Mouse (Mus musculus): ENCODE results near the gene Spaca4. TPM values are rescaled to one million over a fixed set of nuclear protein-coding genes. Genes with fewer than 3 reads are reported as not detected.
A peak's percentile ranks its signal among the peaks of the same experiment; 100 is the strongest.

Spaca4 gene
- polyA plus RNA-seq, 1 experiment from 2014 or later = 0.86 TPM

DNA sequence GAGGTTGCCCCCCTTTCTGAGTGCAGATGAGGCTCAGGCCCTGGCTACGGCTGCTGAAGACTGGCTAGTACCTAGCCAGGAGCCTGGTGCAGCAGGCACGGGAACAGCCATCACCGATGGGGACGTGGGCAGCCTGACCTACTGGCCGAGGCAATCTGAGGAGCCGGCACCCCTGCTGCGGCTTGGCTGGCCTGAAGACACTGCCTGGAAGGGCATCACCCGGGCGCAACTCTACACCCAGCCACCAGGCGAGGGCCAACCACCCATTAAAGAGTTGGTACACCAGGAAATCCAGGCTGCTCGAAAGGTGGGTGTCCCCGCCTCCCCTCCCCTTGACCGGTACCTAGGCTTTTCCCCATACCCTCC, 3.3 kb downstream of the Spaca4 start:
- Histone ChIP-seq H3K36me3 (ENCODE audit: control insufficient read depth, insufficient read depth, low read length) (peaks cover 27% of the 10 kb centered on the region), H3K9me3 (ENCODE audit: control insufficient read depth, low read length) (no peaks in the 10 kb centered on the region), H3K4me2 (ENCODE audit: low read depth, low read length) (peak overlapping the region; percentile 55), H3K27me3 (replicated peaks; ENCODE audit: control insufficient read depth, insufficient read depth, low read length) (no peaks in the 10 kb centered on the region), H3K4me1 (ENCODE audit: control insufficient read depth, insufficient read depth, low read length) (peaks cover 28% of the 10 kb centered on the region), H3K9ac (ENCODE audit: low read depth, low read length) (peak overlapping the region; percentile 49), H3K4me3 (ENCODE audit: low read length) (peak overlapping the region; percentile 42), H3K27ac (ENCODE audit: low read length) (peak overlapping the region; percentile 42; the same call in 1 of the 2 replicates)
- ATAC-seq = no peak
- WGBS = 75% methylated on average over 13 of the region's 13 CpGs

- Histone ChIP-seq H3K9me3 (ENCODE audit: control insufficient read depth, low read length) (no peaks in the 10 kb centered on the region), H3K27ac (ENCODE audit: low read length) (peak overlapping the region; percentile 42), H3K27me3 (replicated peaks; ENCODE audit: control insufficient read depth, insufficient read depth, low read length) (no peaks in the 10 kb centered on the region), H3K36me3 (ENCODE audit: control insufficient read depth, insufficient read depth, low read length) (peaks cover 27% of the 10 kb centered on the region), H3K4me2 (ENCODE audit: low read depth, low read length) (peak overlapping the region; percentile 55), H3K4me1 (ENCODE audit: control insufficient read depth, insufficient read depth, low read length) (peaks cover 29% of the 10 kb centered on the region), H3K9ac (ENCODE audit: low read depth, low read length) (peak overlapping the region; percentile 49), H3K4me3 (ENCODE audit: low read length) (peak overlapping the region; percentile 42)
- ATAC-seq = no peak
- WGBS = 71% methylated on average over 13 of the region's 13 CpGs
Measured at GRCm38 (mm10) chr7:45721642-45722347, 3.8 kb downstream of the Spaca4 start.

GRCm38 (mm10) chr7:45721234-45721571, 4.4 kb downstream of the Spaca4 start:
- no peaks in the 10 kb centered on the region for H3K9me3 ChIP-seq (ENCODE audit: control insufficient read depth, low read length)
- H3K4me2 ChIP-seq (ENCODE audit: low read depth, low read length) = peak overlapping the region; percentile 55
- peak overlapping the region; percentile 42 for H3K27ac ChIP-seq (ENCODE audit: low read length)
- WGBS = 58% methylated on average over 7 of the region's 7 CpGs
- H3K27me3 ChIP-seq (replicated peaks; ENCODE audit: control insufficient read depth, insufficient read depth, low read length) = no peaks in the 10 kb centered on the region
- peaks cover 27% of the 10 kb centered on the region for H3K36me3 ChIP-seq (ENCODE audit: control insufficient read depth, insufficient read depth, low read length)
- H3K9ac ChIP-seq (ENCODE audit: low read depth, low read length) = peak overlapping the region; percentile 49
- H3K4me3 ChIP-seq (ENCODE audit: low read length) = peak overlapping the region; percentile 42
- peaks cover 29% of the 10 kb centered on the region for H3K4me1 ChIP-seq (ENCODE audit: control insufficient read depth, insufficient read depth, low read length)
- ATAC-seq = no peak

GRCm38 (mm10) chr7:45720413-45721233, 5.0 kb downstream of the Spaca4 start, which contains the start of gene Fam83e:
Gene Fam83e, plus strand, starts transcription at chr7:45721212.
- H3K27ac ChIP-seq (ENCODE audit: low read length) = peak within 1 kb of the TSS; percentile 88
- H3K4me3 ChIP-seq (ENCODE audit: low read length) = peak within 1 kb of the TSS; percentile 85
- H3K27me3 ChIP-seq (replicated peaks; ENCODE audit: control insufficient read depth, insufficient read depth, low read length) = no peaks in the 10 kb centered on the region
- H3K9me3 ChIP-seq (ENCODE audit: control insufficient read depth, low read length) = no peaks in the 10 kb centered on the region
- 68% methylated on average over 14 of the region's 14 CpGs for WGBS
- peaks cover 27% of the 10 kb centered on the region for H3K36me3 ChIP-seq (ENCODE audit: control insufficient read depth, insufficient read depth, low read length)
- peak; percentile 86 for ATAC-seq
- peak within 1 kb of the TSS; percentile 81 for H3K4me2 ChIP-seq (ENCODE audit: low read depth, low read length)
- H3K4me1 ChIP-seq (ENCODE audit: control insufficient read depth, insufficient read depth, low read length) = peaks cover 35% of the 10 kb centered on the region
- H3K9ac ChIP-seq (ENCODE audit: low read depth, low read length) = peak within 1 kb of the TSS; percentile 98

GRCm38 (mm10) chr7:45719738-45720412, 5.7 kb downstream of the Spaca4 start:
- no peaks in the 10 kb centered on the region for H3K27me3 ChIP-seq (replicated peaks; ENCODE audit: control insufficient read depth, insufficient read depth, low read length)
- peak overlapping the region; percentile 98 for H3K9ac ChIP-seq (ENCODE audit: low read depth, low read length)
- 85% methylated on average over 15 of the region's 16 CpGs for WGBS
- no peak for ATAC-seq
- H3K4me3 ChIP-seq (ENCODE audit: low read length) = peak overlapping the region; percentile 85
- peaks cover 22% of the 10 kb centered on the region for H3K36me3 ChIP-seq (ENCODE audit: control insufficient read depth, insufficient read depth, low read length)
- H3K4me2 ChIP-seq (ENCODE audit: low read depth, low read length) = peak overlapping the region; percentile 81
- peak overlapping the region; percentile 88 for H3K27ac ChIP-seq (ENCODE audit: low read length)
- H3K9me3 ChIP-seq (ENCODE audit: control insufficient read depth, low read length) = no peaks in the 10 kb centered on the region
- peaks cover 38% of the 10 kb centered on the region for H3K4me1 ChIP-seq (ENCODE audit: control insufficient read depth, insufficient read depth, low read length)

DNA sequence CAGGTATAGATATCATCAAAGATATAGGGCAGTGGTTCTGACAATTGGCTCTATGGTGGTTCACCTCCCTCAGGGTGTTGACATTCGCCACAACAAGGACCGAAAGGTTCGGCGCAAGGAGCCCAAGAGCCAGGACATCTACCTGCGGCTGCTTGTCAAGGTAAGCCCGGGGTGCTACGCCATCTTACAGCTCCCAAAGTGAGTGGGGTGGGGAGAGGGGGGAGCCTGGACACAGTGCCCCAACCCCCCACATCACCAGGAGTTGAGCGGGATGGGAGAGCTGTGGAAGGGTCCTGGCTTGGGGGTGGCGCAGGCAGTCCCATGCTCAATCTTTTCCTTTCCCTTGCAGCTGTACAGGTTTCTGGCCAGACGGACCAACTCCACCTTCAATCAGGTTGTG, 6.4 kb downstream of the Spaca4 start:
- Histone ChIP-seq H3K27ac (ENCODE audit: low read length) (peak overlapping the region; percentile 88), H3K4me1 (ENCODE audit: control insufficient read depth, insufficient read depth, low read length) (peaks cover 43% of the 10 kb centered on the region), H3K9ac (ENCODE audit: low read depth, low read length) (peak overlapping the region; percentile 98), H3K4me2 (ENCODE audit: low read depth, low read length) (peak overlapping the region; percentile 81), H3K9me3 (ENCODE audit: control insufficient read depth, low read length) (no peaks in the 10 kb centered on the region), H3K27me3 (replicated peaks; ENCODE audit: control insufficient read depth, insufficient read depth, low read length) (no peaks in the 10 kb centered on the region), H3K4me3 (ENCODE audit: low read length) (peak overlapping the region; percentile 85), H3K36me3 (ENCODE audit: control insufficient read depth, insufficient read depth, low read length) (peaks cover 18% of the 10 kb centered on the region)
- ATAC-seq = no peak
- 65% methylated on average over 10 of the region's 10 CpGs for WGBS

- no peak for ATAC-seq
- peak overlapping the region; percentile 85 for H3K4me3 ChIP-seq (ENCODE audit: low read length)
- H3K9me3 ChIP-seq (ENCODE audit: control insufficient read depth, low read length) = no peaks in the 10 kb centered on the region
- H3K4me2 ChIP-seq (ENCODE audit: low read depth, low read length) = peak overlapping the region; percentile 81
- H3K9ac ChIP-seq (ENCODE audit: low read depth, low read length) = peak overlapping the region; percentile 98
- peaks cover 46% of the 10 kb centered on the region for H3K4me1 ChIP-seq (ENCODE audit: control insufficient read depth, insufficient read depth, low read length)
- WGBS = 0% methylated on average over 20 of the region's 20 CpGs
- H3K27me3 ChIP-seq (replicated peaks; ENCODE audit: control insufficient read depth, insufficient read depth, low read length) = no peaks in the 10 kb centered on the region
- H3K36me3 ChIP-seq (ENCODE audit: control insufficient read depth, insufficient read depth, low read length) = peaks cover 12% of the 10 kb centered on the region; the same call in 1 of the 2 replicates
- peak overlapping the region; percentile 88 for H3K27ac ChIP-seq (ENCODE audit: low read length)
Measured at GRCm38 (mm10) chr7:45718331-45718730, 7.3 kb downstream of the Spaca4 start.

GRCm38 (mm10) chr7:45717918-45718297, 7.7 kb downstream of the Spaca4 start, which contains the start of gene Sphk2:
Gene Sphk2, minus strand, starts transcription at chr7:45718002.
- Histone ChIP-seq H3K27me3 (replicated peaks; ENCODE audit: control insufficient read depth, insufficient read depth, low read length) (no peaks in the 10 kb centered on the region), H3K4me1 (ENCODE audit: control insufficient read depth, insufficient read depth, low read length) (peaks cover 50% of the 10 kb centered on the region)
- under 1% methylated on average over 41 of the region's 41 CpGs for WGBS

More at GRCm38 (mm10) chr7:45717918-45718297, 7.7 kb downstream of the Spaca4 start, which contains the start of gene Sphk2:
- no peaks in the 10 kb centered on the region for H3K9me3 ChIP-seq (ENCODE audit: control insufficient read depth, low read length)
- H3K4me3 ChIP-seq (ENCODE audit: low read length) = peak within 1 kb of the TSS; percentile 85
- ATAC-seq = peak; percentile 30
- peak within 1 kb of the TSS; percentile 90 for H3K4me2 ChIP-seq (ENCODE audit: low read depth, low read length)
- peak within 1 kb of the TSS; percentile 91 for H3K27ac ChIP-seq (ENCODE audit: low read length)
- peaks cover 16% of the 10 kb centered on the region; the same call in 1 of the 2 replicates for H3K36me3 ChIP-seq (ENCODE audit: control insufficient read depth, insufficient read depth, low read length)
- H3K9ac ChIP-seq (ENCODE audit: low read depth, low read length) = peak within 1 kb of the TSS; percentile 98
